14 mouse cellular contexts compared by ENCODE assay signal in the genomic region with DNA sequence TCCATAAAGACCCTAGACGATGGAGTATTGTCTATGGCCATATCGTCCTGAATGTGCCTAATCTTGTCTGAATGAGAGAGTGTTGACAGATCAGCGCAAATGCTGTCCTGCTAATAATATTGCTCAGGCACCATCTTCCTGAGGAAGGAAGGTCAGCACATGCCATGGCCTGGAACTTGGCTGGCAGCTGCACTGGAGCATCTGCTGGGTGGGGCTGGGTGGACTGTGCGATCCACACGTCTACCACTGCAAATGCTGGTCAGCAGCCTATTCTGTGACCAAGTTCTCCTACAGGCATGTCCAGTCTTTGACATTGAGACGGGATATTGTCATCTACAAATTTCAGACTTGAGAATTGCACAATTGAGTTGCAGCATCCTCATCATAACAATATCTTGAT.
"Had no signal": no experiment of that assay in that cellular context is flagged by ENCODE, and none has a peak within 500 bp of the region (broad histone marks: within the 10 kb centered on the region; RNA-seq: fewer than 3 reads in every experiment).

No protein-coding gene starts in this region.

- DNase-seq: kidney, adult 8-10 months; left cerebral cortex, postnatal 4 days; liver, embryonic 13.5 days; lung, adult 18-20 months; lung, postnatal 4 days; right cerebral cortex, postnatal 14 days; thymus, adult 2 months; thymus, postnatal 36 days had no signal

- H3K4me1 ChIP-seq: liver, embryonic 13.5 days; stomach, embryonic 15.5 days had no signal

- ATAC-seq: intestine, embryonic 16.5 days; lung, postnatal 0 days; midbrain, embryonic 16.5 days had no signal

- H3K4me3 ChIP-seq: liver, embryonic 13.5 days; midbrain, embryonic 12.5 days; stomach, embryonic 15.5 days had no signal

- H3K9ac ChIP-seq: liver, embryonic 13.5 days; midbrain, embryonic 12.5 days; stomach, embryonic 15.5 days had no signal

- H3K27ac ChIP-seq: kidney, postnatal 0 days; liver, embryonic 13.5 days; midbrain, embryonic 12.5 days; stomach, embryonic 15.5 days had no signal

- H3K4me2 ChIP-seq: liver, embryonic 13.5 days; midbrain, embryonic 12.5 days; stomach, embryonic 15.5 days had no signal

- H3K36me3 ChIP-seq: liver, embryonic 13.5 days; midbrain, embryonic 12.5 days; stomach, embryonic 15.5 days had no signal

- H3K27me3 ChIP-seq: liver, embryonic 13.5 days; midbrain, embryonic 12.5 days; stomach, embryonic 15.5 days had no signal

- H3K9me3 ChIP-seq: midbrain, embryonic 12.5 days; stomach, embryonic 15.5 days had no signal
